Mouse (Mus musculus) hindbrain, embryonic 16.5 days (tissue): ENCODE data around the gene Macrod2. TPM values are rescaled to one million over a fixed set of nuclear protein-coding genes. Genes with fewer than 3 reads are reported as not detected.

Experiments used
- ATAC-seq: fragments of 200-750 bp; cut with Nextera tagmentation; 2 replicates; pipeline ENCODE4 v1.8.0; 2017; ENCODE audit warnings: moderate TSS enrichment, moderate library complexity
- H3K27ac ChIP-seq: fragments of 300-500 bp; sonication (generic); 2 replicates; pipeline ENCODE4 v1.5.1; 2014; ENCODE audit warnings: low read depth, mild to moderate bottlenecking, control low read depth, low read length, moderate library complexity
- H3K27me3 ChIP-seq: fragments of 300-500 bp; sonication (generic); replicated peaks from 2 replicates; pipeline ENCODE4 v1.6.1; 2014; ENCODE audit warnings: low read length; ENCODE audit not compliant: control insufficient read depth, insufficient read depth
- H3K36me3 ChIP-seq: fragments of 300-500 bp; sonication (generic); 2 replicates; pipeline ENCODE4 v1.6.1; 2014; ENCODE audit warnings: mild to moderate bottlenecking, low read length, moderate library complexity, mixed read lengths; ENCODE audit not compliant: control insufficient read depth, insufficient read depth
- H3K4me1 ChIP-seq: fragments of 300-500 bp; sonication (generic); 2 replicates; pipeline ENCODE4 v1.6.1; 2014; ENCODE audit warnings: low read depth, low read length; ENCODE audit not compliant: control insufficient read depth, insufficient read depth
- H3K4me2 ChIP-seq: fragments of 300-500 bp; sonication (generic); 2 replicates; pipeline ENCODE4 v1.6.1; 2014; ENCODE audit warnings: mild to moderate bottlenecking, low read length, control low read depth, moderate library complexity
- H3K4me3 ChIP-seq: fragments of 300-500 bp; sonication (generic); 2 replicates; pipeline ENCODE4 v1.5.1; 2014; ENCODE audit warnings: mild to moderate bottlenecking, low read length, control low read depth, moderate library complexity
- H3K9ac ChIP-seq: fragments of 300-500 bp; sonication (generic); 2 replicates; pipeline ENCODE4 v1.6.1; 2014; ENCODE audit warnings: low read depth, mild to moderate bottlenecking, control low read depth, low read length, moderate library complexity
- H3K9me3 ChIP-seq: fragments of 300-500 bp; sonication (generic); 2 replicates; pipeline ENCODE4 v1.6.1; 2014; ENCODE audit warnings: mild to moderate bottlenecking, low read length, moderate library complexity; ENCODE audit not compliant: control insufficient read depth
- WGBS: fragments of 180-500 bp; shearing (Covaris S2); extraction: QIAGEN DNeasy Blood & Tissue Kit; methylation state at CpG from one replicate; pipeline ENCODE4 v1.1.7; 2014; 5-methylcytosine and 5-hydroxymethylcytosine counted together
- polyA plus RNA-seq: library from polyadenylated mRNA; unstranded; fragments of >200 nt; fragmentation: Nextera tagmentation; extraction: Ambion mirVana; gene quantifications from 2 replicates; pipeline ENCODE4 v1.2.1, GENCODE M21; 2015

Macrod2 gene
- polyA plus RNA-seq, 1 experiment from 2014 or later = 85.4 TPM

DNA sequence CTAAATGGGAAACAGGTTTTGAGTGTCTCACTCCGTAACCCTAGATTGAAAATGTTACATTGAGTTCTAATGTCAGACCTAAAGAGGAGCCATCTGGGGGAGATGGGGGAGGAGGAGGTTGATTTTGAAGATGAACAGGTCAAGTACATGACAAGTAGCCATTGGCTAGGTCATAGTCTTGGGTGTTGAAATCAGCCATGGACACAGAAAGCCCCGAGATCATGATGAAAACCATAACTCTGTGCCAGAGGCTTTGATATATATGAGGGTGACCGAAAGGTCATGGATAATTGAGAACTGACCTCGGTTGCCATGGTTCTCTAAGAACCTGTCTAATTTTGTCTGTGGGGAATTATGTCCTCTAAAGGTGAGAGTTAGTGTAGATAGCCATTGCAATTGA lies 1405.1 kb downstream of the Macrod2 start:
- Histone ChIP-seq H3K27me3 (no peaks in the 10 kb centered on the region), H3K4me3 (no peak overlapping the region), H3K9ac (no peak overlapping the region), H3K4me2 (no peak overlapping the region), H3K36me3 (no peaks in the 10 kb centered on the region), H3K27ac (no peak overlapping the region), H3K4me1 (no peaks in the 10 kb centered on the region), H3K9me3 (no peaks in the 10 kb centered on the region)
- ATAC-seq = no peak
- WGBS = 76% methylated on average over 4 of the region's 4 CpGs

DNA sequence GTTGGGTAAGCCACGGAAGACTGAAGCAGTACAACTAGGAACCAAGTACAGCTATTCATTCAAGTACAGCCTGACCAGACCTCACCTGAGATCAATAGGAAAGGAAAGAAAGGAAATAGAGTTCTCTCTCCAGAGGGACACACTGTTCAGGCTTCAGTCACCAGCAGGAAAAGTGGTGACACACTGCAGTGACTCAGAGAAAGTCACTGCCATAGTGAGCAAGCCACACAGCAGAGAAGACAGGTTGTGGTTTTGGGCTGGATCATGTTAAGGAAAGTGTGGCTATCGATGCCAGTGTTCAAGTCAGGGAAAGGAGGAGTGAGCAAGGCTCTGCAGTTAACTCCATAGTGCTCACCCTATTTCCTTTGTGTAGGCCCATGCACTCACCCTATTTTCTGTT lies 1405.8 kb downstream of the Macrod2 start:
- Histone ChIP-seq H3K27me3 (no peaks in the 10 kb centered on the region), H3K36me3 (no peaks in the 10 kb centered on the region), H3K4me1 (no peaks in the 10 kb centered on the region), H3K4me2 (no peak overlapping the region), H3K9ac (no peak overlapping the region), H3K4me3 (no peak overlapping the region), H3K27ac (no peak overlapping the region), H3K9me3 (no peaks in the 10 kb centered on the region)
- ATAC-seq = no peak
- WGBS = 69% methylated on average over 2 of the region's 2 CpGs

DNA sequence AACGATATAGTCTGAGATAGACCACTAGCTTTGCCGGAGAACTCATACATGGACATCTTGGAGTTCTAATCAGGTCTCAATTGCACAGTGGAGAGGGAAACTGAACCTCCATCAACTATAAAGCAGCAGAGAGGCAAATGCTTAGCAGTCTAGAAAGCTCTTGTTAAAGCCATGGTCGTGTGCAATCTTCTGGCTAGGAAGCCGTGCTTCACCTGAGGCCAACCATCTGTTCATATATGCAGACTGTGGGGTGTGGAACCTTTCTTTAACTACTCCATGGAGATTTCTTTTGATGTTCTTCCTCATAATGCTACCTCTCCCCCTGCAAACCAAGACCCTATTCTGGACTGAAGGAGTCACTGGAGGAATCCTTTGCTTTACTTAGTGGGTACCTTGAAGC lies 1421.2 kb downstream of the Macrod2 start:
- no peak for ATAC-seq
- H3K27ac ChIP-seq = no peak overlapping the region
- no peaks in the 10 kb centered on the region for H3K36me3 ChIP-seq
- no peaks in the 10 kb centered on the region for H3K4me1 ChIP-seq
- WGBS = 86% methylated on average over 4 of the region's 4 CpGs
- no peaks in the 10 kb centered on the region for H3K9me3 ChIP-seq
- no peak overlapping the region for H3K9ac ChIP-seq
- H3K4me2 ChIP-seq = no peak overlapping the region
- no peaks in the 10 kb centered on the region for H3K27me3 ChIP-seq
- no peak overlapping the region for H3K4me3 ChIP-seq

DNA sequence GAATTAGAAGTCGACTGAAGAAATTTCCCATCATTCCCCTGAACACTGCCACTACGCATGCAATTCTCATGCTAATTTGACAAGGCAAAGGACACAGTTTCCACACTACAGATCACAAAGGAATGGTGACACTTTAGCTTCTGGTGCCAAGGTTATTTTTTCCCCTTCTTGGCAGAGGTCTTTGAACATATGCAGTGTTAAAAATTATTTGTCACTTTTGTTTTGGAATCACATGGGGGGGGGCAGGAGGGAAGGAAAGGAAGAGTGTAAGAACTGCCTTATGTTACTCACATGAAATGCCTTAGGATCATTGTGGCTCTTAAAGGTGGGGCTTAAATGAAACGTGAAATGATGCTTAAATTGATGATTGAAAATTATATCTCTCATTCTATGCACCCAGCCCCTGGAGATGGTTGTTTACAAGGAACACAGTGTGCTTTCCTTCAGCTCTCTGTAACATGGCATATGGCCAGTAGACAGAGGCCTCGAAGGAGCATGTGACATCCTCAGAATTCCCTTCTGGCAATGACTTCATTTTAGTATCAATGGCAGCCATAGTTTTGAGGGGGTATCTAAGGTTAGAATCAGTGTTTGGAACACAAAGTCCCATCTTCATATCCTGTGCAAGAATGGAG lies 1422.6 kb downstream of the Macrod2 start:
- Histone ChIP-seq H3K4me1 (no peaks in the 10 kb centered on the region), H3K4me2 (no peak overlapping the region), H3K4me3 (no peak overlapping the region), H3K36me3 (no peaks in the 10 kb centered on the region), H3K27ac (no peak overlapping the region), H3K9me3 (no peaks in the 10 kb centered on the region), H3K27me3 (no peaks in the 10 kb centered on the region), H3K9ac (no peak overlapping the region)
- ATAC-seq = no peak
- WGBS = 57% methylated on average over 4 of the region's 4 CpGs

DNA sequence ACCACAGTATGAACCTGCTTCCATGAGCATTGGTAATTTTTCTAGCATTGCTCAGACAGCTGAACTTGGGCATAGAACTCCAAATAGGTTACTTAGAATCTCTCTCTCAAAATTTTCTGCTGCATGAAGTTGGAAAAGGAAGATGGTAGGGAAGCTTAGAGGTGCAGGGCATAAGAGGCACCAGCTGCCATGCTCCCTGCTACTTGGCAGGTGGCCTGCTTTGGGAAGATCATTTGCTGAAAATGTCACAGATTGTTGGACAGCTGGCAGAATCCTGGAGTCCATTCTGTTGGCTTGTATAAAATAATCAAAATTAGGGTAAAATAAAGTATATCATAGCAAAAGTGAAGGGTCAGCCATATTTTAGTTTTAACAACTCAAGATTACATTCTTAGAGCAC lies 1425.7 kb downstream of the Macrod2 start:
- H3K27ac ChIP-seq = no peak overlapping the region
- no peaks in the 10 kb centered on the region for H3K4me1 ChIP-seq
- H3K4me3 ChIP-seq = no peak overlapping the region
- no peaks in the 10 kb centered on the region for H3K27me3 ChIP-seq
- no peaks in the 10 kb centered on the region for H3K36me3 ChIP-seq
- H3K9me3 ChIP-seq = no peaks in the 10 kb centered on the region
- no peak overlapping the region for H3K9ac ChIP-seq
- no peak; the same call in 1 of the 2 replicates for ATAC-seq
- H3K4me2 ChIP-seq = no peak overlapping the region

DNA sequence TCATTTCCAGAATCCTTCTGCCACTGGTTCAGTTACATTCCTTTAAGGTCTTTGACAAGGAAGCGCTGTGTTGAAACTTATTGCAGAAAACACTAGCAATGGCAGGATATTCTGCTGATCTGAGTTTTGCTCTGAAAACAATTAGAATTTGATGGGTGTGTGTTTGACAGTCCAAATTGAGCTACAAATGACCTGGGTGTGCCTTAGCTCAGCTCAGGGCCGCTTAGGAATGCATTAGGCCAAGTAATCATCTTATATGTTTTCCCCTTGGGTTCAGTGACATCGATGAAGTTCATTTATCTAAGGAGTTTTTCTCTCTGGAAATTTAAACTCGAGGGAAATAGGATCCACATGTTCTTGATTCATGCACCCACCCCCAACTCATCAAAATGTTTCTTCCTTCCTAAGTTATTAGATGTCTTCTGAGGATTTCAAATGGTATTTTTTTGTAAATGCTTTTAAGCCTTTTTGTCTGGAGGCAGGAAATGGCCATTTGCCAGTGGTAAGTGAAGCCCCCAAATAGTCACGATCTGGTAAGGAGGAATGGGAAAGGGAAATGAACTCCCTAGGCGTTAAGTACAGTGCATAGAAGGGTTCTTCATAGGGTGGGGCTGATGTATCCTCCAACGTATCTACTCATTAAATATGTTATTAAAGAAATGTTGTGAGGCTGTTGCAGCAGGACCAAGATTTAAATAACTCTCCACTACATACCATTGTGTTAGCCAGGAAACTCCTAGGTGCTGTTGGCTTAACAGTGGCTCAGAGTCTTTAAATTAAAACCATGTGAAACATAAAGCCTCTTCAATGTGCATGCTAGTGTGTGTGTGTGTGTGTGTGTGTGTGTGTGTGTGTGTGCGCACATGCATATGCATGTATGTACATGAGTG lies 1430.7 kb downstream of the Macrod2 start:
- H3K9ac ChIP-seq = no peak overlapping the region
- ATAC-seq = no peak

DNA sequence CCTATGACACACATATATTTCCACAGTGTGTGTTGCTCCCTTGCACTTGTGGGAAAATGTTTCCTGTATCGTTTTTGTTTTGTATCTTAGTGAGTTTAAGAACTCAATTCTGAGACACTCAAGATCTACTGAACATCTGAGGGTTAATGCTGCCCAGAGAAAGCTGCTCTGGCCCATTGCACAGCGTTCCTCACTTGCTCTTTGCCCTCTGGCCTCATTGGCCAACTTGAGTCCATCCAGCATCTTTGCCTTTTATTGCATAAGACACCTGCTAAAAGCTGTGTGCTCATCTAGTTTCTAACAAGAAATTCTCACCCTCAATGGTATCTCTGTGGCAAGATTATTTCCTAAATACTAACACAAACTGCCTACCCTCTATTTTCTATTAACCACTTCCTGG lies 1435.4 kb downstream of the Macrod2 start:
- H3K36me3 ChIP-seq = no peaks in the 10 kb centered on the region
- no peak overlapping the region for H3K4me3 ChIP-seq
- WGBS = 90% methylated on average over 2 of the region's 2 CpGs
- no peak for ATAC-seq
- no peaks in the 10 kb centered on the region for H3K9me3 ChIP-seq
- H3K27ac ChIP-seq = no peak overlapping the region
- no peaks in the 10 kb centered on the region for H3K27me3 ChIP-seq
- no peak overlapping the region for H3K9ac ChIP-seq
- no peaks in the 10 kb centered on the region for H3K4me1 ChIP-seq
- no peak overlapping the region for H3K4me2 ChIP-seq

More for the DNA sequence above, 1430.7 kb downstream of the Macrod2 start:
- Histone ChIP-seq H3K9me3 (no peaks in the 10 kb centered on the region), H3K27me3 (no peaks in the 10 kb centered on the region), H3K4me1 (no peaks in the 10 kb centered on the region), H3K4me3 (no peak overlapping the region), H3K4me2 (no peak overlapping the region), H3K27ac (no peak overlapping the region), H3K36me3 (no peaks in the 10 kb centered on the region)
- 67% methylated on average over 8 of the region's 8 CpGs for WGBS

DNA sequence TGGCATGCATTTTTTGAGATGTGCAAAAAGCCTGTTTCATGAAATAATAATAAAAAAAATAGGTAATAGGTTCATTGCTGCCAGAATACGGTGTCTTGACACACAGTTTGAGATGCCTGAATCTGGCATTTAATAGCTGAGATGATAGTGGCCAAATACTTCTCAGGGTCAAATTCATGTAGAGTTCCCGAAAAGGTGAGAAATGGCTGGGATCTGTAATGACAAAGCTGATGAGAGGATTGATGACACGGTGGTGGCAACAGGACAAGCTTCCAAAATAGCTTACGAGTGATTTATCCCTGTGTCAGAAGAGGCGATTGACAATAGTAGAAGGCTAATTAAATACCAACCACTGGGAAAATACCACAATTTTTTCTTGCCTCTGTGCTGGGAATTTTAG lies 1436.4 kb downstream of the Macrod2 start:
- Histone ChIP-seq H3K4me1 (no peaks in the 10 kb centered on the region), H3K9me3 (no peaks in the 10 kb centered on the region), H3K4me2 (no peak overlapping the region), H3K36me3 (no peaks in the 10 kb centered on the region), H3K27me3 (no peaks in the 10 kb centered on the region), H3K9ac (no peak overlapping the region), H3K4me3 (no peak overlapping the region), H3K27ac (no peak overlapping the region)
- no peak for ATAC-seq
- 79% methylated on average over 5 of the region's 5 CpGs for WGBS

DNA sequence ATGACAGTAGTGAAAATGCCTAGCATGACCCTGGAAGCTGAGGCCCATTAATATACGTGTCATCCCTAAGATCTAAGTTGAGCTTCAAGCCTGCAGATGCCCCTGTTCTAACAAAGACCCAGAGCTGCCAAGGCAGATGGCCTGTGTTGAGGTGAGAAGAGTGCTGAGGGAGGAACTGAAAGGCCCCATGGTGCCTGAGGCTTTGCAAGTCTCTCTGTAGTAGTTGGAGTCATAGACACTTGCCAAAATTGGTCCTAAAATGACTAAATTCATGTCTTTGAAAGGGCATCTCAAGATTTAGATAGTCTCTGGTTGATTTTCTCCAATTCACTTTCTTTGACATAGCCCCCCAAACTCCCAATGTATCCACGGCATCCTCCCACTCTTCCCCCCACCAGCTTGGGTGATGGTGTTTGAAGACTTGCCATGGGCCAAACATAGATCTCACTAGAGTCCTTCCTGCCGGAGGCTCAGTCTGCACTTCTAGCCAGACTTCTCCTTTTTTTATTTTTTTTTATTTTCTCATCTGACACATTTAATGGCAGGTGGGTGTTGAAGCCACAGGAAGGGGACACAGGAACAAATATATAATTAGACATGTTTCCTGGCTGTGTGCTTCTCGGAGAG lies 1439.2 kb downstream of the Macrod2 start:
- ATAC-seq = no peak
- WGBS = 78% methylated on average over 4 of the region's 4 CpGs
- no peak overlapping the region for H3K9ac ChIP-seq

More for the DNA sequence above, 1439.2 kb downstream of the Macrod2 start:
- Histone ChIP-seq H3K9me3 (no peaks in the 10 kb centered on the region), H3K4me3 (no peak overlapping the region), H3K27ac (no peak overlapping the region), H3K4me1 (no peaks in the 10 kb centered on the region), H3K36me3 (no peaks in the 10 kb centered on the region), H3K27me3 (no peaks in the 10 kb centered on the region), H3K4me2 (no peak overlapping the region)
